Mouse (Mus musculus) bone marrow macrophage, adult 2 months (primary cell): ENCODE data around the gene Arhgap1. TPM values are rescaled to one million over a fixed set of nuclear protein-coding genes. Genes with fewer than 3 reads are reported as not detected.

Experiments
- H3K27ac ChIP-seq: 2 replicates; pipeline ENCODE4 v1.5.1; 2012; ENCODE audit warnings: low read depth, low read length; ENCODE audit not compliant: insufficient read depth
- H3K4me1 ChIP-seq: 2 replicates; pipeline ENCODE4 v1.6.1; 2012; ENCODE audit warnings: low read length; ENCODE audit not compliant: control insufficient read depth, insufficient read depth
- H3K4me3 ChIP-seq: 2 replicates; pipeline ENCODE4 v1.5.1; 2012; ENCODE audit warnings: mild to moderate bottlenecking, low read length, moderate library complexity; ENCODE audit not compliant: insufficient read depth
- CTCF ChIP-seq: IDR thresholded peaks from 2 replicates; pipeline ENCODE4 v1.5.1; 2012; ENCODE audit warnings: low read depth, mild to moderate bottlenecking, low read length, moderate library complexity
- POLR2A ChIP-seq: IDR thresholded peaks from 2 replicates; pipeline ENCODE4 v1.6.1; 2012; ENCODE audit warnings: mild to moderate bottlenecking, low read depth, low read length, borderline replicate concordance
- polyA plus RNA-seq: library from polyadenylated mRNA; stranded (reverse); fragments of >200 nt; gene quantifications from 2 replicates; pipeline ENCODE4 v1.2.4, GENCODE M21; 2012; ENCODE audit not compliant: missing spikeins, insufficient read depth, insufficient read length

Arhgap1 gene
- polyA plus RNA-seq, 1 experiment: 88.4 TPM

DNA sequence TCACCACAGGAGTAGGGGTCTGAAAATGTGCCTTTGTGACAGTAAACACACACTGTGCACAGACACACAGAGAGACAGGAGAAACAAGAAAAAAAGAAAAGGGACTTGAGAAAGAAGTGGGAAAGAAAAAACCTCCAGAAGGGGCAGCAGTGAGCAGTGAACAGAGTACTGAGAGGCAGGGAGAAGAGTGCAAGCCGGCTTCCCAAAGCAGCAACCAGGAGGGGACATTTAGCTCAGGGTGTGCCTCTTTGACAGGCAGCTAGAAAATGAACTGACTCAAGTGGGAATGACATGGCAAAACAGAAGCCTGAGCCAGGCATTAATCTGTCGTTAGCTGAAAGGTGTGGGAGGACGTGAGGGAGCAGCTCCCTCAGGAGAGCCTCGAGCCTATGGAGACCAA is 33.2 kb downstream of the Arhgap1 start:
- Histone ChIP-seq H3K27ac (no peak overlapping the region), H3K4me1 (0 out of 2 replicates have a peak, but pooled peaks cover 2% of the 10 kb centered on the region), H3K4me3 (no peak overlapping the region)
- peak; percentile 40 for TF ChIP-seq CTCF
- no peak for TF ChIP-seq POLR2A

- no peak overlapping the region for H3K27ac ChIP-seq
- H3K4me1 ChIP-seq: 0 out of 2 replicates have a peak, but pooled peaks cover 2% of the 10 kb centered on the region
- TF ChIP-seq POLR2A (no peak), CTCF (no peak)
- H3K4me3 ChIP-seq: no peak overlapping the region
Observed at GRCm38 (mm10) chr2:91683919-91684318, 34.3 kb downstream of the Arhgap1 start.

DNA sequence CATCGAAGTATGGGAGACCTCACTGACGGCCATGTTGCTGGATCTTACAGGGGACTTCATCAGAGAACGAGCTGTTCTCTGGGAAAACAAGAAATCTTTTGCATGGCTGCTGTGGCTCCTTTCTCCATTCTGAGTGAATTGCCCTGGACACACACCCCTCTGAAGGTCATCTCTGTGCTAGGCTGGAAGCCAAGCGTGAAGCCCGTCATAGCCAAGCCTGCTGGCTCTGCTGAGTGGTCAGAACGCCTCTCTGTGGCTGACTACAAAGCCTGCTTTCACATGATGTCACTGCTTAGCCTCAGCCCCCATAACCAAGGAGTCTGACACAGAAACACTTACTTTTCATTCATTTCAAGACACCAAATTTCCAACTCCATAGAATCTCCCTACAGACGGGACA is 39.8 kb downstream of the Arhgap1 start:
- TF ChIP-seq POLR2A (no peak), CTCF (no peak)
- H3K27ac ChIP-seq: no peak overlapping the region
- no peak overlapping the region for H3K4me3 ChIP-seq
- H3K4me1 ChIP-seq: peaks cover 8% of the 10 kb centered on the region

GRCm38 (mm10) chr2:91695436-91696224 is 46.0 kb downstream of the Arhgap1 start:
- peaks cover 46% of the 10 kb centered on the region for H3K4me1 ChIP-seq
- H3K27ac ChIP-seq: peak overlapping the region; percentile 59
- no peak overlapping the region for H3K4me3 ChIP-seq
- TF ChIP-seq CTCF: no peak
- no peak for TF ChIP-seq POLR2A

DNA sequence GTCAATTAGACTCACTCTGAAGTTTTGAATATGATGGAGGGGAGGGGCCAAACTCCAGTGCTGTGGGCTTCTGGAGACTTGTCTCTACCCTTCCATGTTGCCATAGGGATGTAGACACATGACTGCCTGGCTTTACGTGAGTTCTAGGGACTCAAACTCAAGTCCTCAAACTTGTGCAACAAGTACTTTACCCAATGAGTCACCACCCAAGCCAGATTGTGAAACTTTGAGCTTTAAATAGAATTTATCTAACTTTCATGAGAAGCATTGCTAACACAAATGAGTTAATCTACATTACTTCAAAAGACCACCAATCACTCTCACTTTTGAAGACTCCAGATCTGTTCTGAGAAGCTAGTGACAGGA is 46.5 kb downstream of the Arhgap1 start:
- Histone ChIP-seq H3K4me3 (no peak overlapping the region), H3K4me1 (peaks cover 48% of the 10 kb centered on the region), H3K27ac (peak overlapping the region; percentile 88)
- TF ChIP-seq POLR2A (no peak), CTCF (no peak)

DNA sequence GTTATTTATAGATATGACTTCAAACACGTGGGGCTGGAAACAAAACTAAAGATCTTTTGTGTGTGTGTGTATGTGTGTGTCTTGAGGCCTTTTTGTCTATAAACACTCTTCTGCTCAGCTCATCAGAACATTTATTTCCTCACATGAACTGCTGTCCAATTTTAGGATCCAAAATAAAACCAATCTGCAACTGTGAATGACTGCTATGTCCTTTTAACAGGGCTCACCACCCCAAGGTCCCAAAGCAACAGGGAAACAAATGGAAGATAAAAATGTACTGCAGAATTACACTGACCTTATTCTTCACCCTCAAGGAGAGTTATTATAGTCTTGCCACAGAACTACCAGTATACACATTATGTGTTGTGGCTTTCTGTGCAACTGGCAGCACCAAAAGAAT is 49.6 kb downstream of the Arhgap1 start:
- Histone ChIP-seq H3K27ac (peak overlapping the region; percentile 76), H3K4me1 (peaks cover 50% of the 10 kb centered on the region), H3K4me3 (no peak overlapping the region)
- TF ChIP-seq POLR2A (no peak), CTCF (no peak)

DNA sequence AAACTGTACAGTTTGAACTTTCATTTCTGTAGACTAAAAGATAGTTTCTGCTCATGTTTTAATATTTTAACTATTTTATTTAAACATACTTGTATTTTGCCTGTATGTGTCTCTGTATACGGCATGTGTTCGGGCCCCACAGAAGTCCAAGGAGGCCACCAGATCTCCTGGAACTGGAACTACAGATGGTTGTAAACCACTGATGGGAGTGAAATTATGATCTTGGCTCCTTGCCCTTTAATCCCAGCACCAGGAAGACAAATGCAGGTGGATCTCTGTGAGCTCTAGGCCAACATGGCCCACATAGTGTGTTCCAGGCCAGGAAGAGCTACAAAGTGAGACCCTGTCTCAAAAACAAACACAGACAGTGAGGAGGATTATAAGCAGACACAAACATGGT is 51.7 kb downstream of the Arhgap1 start:
- Histone ChIP-seq H3K4me1 (peaks cover 33% of the 10 kb centered on the region), H3K27ac (peak overlapping the region; percentile 0), H3K4me3 (no peak overlapping the region)
- no peak for TF ChIP-seq POLR2A
- no peak for TF ChIP-seq CTCF

DNA sequence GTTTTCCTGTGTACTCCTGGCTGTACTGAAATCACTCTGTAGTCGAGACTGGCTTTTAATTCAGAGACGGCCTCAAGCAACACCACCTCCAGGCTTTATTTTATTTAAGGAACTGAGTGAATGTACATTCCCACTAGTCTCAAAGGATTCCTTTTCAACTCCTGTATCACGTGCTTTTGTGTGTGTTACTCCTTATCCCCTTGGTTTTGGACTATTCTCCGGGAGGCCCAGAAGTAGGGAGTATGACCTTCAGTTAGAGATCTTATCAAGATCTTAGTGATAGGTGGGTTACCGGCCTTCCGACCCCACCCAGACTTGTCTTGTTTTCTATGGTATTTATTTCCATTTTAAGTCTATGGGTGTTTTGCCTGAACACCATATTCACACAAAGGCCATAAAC is 56.1 kb downstream of the Arhgap1 start:
- TF ChIP-seq POLR2A (no peak), CTCF (no peak)
- peaks cover 9% of the 10 kb centered on the region for H3K4me1 ChIP-seq
- H3K27ac ChIP-seq: no peak overlapping the region
- H3K4me3 ChIP-seq: no peak overlapping the region

- TF ChIP-seq CTCF (no peak), POLR2A (no peak)
- Histone ChIP-seq H3K27ac (no peak overlapping the region), H3K4me3 (no peak overlapping the region), H3K4me1 (peaks cover 7% of the 10 kb centered on the region)
Observed at GRCm38 (mm10) chr2:91706456-91706855, 56.8 kb downstream of the Arhgap1 start.

DNA sequence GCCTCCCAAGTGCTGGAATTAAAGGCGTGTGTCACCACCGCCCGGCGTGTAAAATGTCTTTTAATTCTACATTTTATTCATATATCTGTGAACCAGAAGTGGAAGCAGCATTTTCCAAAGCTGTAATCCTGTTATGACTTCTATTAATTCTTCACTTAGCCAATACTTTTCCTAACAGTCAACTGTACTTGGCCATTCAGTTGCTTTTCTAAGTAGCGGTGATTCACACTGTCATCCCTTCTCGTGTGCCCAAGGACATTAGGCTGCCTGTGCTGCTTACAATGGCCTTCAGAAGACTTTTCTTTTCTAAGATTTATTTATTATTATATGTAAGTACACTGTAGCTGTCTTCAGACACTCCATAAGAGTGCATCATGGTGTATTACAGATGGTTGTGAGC is 58.7 kb downstream of the Arhgap1 start:
- TF ChIP-seq POLR2A (no peak), CTCF (no peak)
- no peak overlapping the region for H3K4me3 ChIP-seq
- H3K27ac ChIP-seq: no peak overlapping the region
- H3K4me1 ChIP-seq: peaks cover 9% of the 10 kb centered on the region
